Mouse (Mus musculus): ENCODE data around the gene Mfsd12.

Gene Mfsd12

DNA sequence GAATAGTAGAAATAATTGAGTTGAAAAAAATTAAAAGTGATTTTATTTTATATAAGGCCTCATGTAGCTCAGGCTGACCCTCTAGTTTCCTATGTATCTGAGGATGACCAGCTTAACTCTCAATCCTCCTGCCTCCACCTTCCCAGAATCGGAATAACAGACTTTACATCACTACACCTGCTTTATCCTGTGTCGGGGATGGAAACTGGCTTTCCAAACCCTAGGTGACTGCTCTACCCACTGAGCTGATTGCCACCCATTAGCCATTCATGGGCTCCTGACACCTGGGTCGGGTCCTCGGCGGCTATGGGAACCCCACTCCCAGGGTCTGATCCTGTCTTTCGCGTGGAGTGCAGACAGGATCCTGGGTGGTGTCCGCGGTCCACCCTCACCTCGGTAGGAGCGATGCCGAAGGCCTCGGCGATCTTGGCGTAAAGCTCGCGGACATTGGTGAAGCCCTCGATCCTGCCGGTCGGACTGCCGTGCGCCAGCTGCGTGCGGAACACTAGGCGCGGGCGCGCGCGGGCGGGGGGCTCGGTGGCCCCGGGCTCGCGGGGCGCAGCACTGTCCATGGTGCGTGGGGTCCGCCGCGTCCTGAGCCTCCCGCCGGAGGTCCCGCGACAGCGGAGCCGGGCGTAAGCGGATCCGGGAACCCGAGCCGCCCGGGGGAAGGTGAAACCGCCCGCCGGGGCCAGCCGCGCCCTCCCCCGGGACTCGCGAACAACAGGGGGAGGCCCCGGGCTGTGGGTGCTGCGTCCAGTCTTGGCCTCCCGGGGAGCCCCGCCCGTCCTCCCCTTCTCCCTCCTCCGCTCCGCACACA lies 14.4 kb upstream of the Mfsd12 start, which contains the start of gene Gipc3:
TSS of gene Gipc3 (minus strand) at position 581 of the 820 bp plus-strand sequence.
- TF ChIP-seq GATA4 (IDR thresholded peaks at IDR 0.05; ENCODE audit: insufficient replicate concordance, low read length): no peak

DNA sequence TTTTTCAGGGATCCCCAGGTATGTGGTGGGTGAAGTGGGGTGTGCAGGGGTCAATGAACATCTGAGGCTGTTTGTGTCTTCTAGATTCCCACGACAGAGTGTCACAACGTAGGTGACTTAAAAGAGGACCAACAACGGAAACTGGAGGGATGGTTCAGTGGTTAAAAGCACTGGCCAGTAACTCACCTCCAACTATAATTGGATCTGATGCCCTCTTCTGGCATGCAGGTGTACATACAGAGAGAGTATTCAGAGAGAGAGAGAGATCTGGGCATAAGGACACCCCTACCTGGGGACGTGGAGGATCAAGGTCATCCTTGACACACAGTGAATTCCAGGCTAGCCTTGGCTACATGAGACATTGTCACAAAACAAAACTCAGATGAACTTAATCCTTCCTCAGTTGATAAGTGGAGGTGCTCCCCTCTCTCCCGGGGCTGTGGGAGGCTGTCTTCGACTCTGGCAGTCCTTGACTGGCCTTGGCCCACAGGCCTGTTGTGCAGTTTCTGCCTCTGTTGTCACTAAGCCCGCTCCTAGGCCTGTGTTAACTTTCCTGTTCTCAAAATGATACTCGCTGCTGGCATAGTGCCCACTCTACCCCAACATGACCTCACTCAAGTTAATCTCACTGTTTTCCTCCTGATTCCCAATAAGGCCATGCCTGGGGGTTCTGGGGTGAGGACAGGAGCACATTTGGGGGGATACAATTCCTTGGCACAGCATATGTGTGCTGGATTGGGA lies 12.7 kb upstream of the Mfsd12 start:
- TF ChIP-seq GATA4 (IDR thresholded peaks at IDR 0.05; ENCODE audit: insufficient replicate concordance, low read length): no peak

DNA sequence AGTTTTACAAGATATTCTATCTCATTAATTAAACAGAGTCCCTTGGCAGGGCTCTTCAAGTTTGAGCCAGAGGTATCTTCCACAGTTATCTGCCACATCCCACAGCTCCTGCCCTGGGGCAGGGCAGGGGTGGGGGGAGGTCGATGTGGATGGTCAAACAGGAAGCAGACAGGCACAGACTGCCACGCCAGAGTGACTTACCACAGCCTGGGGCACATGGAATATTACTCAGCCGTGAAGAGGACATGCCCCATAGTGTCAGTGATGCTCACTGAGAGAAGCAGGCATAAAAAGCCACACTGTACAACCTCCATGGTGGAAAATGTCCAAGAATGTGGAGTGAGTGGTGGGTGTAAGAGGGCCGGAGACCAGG lies 12.1 kb upstream of the Mfsd12 start:
- TF ChIP-seq GATA4 (IDR thresholded peaks at IDR 0.05; ENCODE audit: insufficient replicate concordance, low read length): no peak

DNA sequence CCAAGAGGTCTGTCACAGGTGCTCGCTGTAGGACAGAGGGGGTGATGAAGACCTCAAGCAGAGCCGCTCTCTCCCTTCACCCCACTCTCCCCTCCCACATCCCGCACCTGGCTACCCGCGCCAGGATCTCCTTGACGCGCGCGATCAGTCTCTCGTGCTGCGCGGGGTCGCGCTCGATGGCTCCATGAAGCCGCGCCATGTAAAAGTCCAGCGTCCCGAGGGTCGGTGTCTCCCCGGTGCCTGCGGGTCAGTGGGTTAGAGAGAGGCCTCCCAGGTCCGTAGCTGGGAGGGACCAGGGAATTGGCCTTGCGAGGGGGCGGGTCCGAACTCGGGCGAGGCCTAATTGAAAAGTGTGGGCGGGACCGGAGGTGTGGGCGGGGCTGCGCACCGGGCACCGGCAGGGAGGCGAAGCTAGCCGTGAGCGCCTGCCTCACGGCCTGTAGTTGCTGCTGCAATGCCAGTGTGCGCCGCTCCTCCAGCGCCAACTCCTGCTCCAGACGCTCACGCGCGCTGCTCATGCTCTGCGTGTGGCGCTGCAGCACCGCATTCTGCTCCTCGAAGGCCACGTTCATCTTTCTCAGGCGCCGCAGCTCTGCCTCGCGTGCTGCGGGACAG lies 10.7 kb upstream of the Mfsd12 start:
- no peak for TF ChIP-seq GATA4 (IDR thresholded peaks at IDR 0.05; ENCODE audit: insufficient replicate concordance, low read length)

DNA sequence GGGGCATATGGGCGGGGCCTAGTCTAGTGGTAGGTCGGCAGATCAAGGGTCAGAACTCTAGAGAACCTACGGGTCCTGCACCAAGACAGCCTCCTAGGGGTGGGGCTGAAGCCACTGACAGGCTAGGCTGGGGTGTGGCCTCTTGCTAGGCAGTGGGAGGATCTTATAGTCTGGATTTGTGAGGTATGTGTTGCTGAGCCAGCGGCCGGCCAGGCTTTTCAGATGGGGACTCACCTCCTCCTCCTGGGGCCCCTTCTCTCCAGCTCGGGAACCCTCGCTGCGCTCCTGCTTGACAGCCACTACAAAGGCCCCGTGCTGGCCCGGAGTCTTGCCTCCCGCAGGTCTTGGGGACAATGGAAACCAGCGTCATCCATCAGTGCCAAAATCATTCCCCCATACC lies 8.1 kb upstream of the Mfsd12 start:
- TF ChIP-seq GATA4 (IDR thresholded peaks at IDR 0.05; ENCODE audit: insufficient replicate concordance, low read length): no peak

DNA sequence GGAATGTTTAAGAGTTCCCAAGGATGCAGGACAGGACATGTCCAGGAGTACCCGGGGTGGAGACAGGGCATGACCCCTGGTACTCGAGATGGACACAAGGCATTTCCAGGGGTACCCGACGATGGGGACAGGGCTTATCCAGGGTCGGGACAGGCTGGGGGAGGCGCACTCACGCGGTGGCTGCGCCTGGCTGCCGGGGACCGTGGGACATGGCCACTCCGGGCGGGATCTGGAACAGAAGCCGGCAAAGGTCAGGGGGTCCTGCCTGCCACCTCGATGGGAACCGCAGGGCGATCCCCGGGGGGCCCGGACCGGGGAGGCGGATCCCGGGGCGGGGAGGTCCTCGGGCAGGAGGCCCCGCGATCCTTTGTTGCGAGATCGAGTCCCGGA lies 7.3 kb upstream of the Mfsd12 start:
- TF ChIP-seq GATA4 (IDR thresholded peaks at IDR 0.05; ENCODE audit: insufficient replicate concordance, low read length): no peak

DNA sequence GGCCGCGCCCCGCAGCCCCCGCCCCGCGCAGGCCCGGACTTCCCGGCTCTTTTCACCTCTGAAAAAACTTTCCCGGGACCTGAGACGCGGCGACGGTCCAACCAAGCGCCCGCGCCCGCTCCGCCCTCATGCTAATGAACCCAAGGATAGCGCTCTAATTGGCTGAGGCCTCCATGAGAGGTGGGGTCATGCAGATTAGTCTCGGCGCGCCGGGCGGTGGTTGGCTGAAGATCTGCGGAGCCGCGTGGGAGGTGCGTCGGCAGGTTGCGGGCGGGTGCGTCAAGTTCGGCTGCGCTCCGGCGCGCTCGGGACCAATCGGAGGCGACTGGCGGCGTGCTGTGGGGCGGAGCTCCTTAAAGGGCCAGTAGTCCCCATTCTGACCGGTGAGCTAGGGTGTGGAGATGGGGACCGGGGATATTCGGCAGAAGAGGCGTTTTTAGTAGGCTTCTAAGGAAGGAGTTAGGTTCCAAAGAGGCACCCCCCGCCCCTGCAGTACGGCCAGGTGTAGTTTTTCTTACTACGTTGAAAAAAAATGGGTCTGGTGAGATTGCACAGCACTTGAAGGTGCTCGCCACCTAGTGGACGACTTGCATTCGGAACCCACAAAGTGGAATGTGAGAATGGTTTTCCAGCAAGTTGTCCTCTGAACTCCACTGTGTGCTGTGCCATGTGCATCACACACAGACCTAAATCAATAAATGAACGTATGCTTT lies 6.8 kb upstream of the Mfsd12 start, which contains the start of gene Hmg20b:
TSS of gene Hmg20b (minus strand) at position 130 of the 713 bp plus-strand sequence.
- peak; percentile 7; the same call in 1 of the 2 replicates for TF ChIP-seq GATA4 (IDR thresholded peaks at IDR 0.05; ENCODE audit: insufficient replicate concordance, low read length)

DNA sequence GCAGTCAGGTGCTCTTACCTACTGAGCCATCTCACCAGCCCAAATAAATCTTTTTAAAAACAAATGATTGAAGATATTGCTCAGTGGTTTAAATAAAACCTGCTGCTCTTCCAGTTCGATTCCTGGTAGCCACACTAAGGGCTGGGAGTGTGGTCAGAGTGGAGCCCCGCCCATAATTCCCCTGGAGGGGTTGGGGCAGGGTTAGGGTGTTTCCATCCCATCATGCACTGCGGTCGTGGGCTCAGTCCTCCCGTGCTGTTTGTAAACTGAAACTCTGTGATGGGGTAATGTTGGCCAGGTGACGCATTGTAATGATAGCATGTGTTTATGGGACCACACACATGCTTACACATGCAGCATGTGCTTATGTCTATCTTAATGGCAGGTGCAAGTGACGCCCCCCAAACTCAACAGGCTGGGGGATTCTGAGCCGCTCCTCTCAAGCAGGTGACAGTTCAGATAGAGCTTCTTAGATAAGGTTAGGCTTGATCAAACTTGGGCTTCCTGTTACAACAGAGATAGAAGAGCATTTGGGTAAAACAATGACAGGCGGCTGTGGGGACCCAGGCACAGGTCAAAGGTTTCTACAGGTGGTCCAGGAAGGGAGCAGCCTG lies 5.5 kb upstream of the Mfsd12 start:
- TF ChIP-seq GATA4 (IDR thresholded peaks at IDR 0.05; ENCODE audit: insufficient replicate concordance, low read length): no peak

DNA sequence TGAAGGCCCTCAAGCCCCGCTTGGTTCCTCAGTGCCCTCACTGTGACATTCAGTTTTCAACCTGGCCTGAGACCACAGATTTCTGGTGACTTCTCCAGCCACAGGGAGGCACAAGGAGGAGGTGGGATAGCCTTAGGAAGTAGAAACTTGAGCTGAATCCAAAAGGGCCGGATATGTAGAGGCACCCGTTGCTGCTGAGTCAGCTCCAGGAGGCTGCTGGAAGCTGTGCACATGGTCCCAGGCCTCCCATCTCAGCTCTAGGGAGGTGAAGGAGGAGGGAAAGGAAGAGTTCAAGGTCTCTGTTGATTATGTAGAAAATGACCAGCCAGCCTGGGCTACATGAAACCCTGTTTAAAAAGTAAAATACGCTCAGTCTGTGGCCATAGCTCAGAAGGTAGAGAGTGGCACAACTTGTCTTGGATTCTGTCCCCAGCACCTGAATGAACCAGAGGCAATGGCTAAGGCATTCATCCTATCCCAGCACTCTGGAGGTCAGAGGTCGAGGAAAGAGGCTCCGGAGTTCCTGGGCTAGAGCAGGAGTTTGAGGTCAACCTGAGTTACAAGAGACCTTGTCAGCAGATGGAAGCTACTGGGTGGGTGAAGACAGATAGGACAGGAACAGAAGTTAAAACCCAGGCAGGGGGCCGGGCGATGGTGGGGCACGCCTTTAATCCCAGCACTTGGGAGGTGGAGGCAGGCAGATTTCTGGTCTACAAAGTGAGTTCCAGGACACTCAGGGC lies 2.4 kb upstream of the Mfsd12 start:
- TF ChIP-seq GATA4 (IDR thresholded peaks at IDR 0.05; ENCODE audit: insufficient replicate concordance, low read length): no peak

DNA sequence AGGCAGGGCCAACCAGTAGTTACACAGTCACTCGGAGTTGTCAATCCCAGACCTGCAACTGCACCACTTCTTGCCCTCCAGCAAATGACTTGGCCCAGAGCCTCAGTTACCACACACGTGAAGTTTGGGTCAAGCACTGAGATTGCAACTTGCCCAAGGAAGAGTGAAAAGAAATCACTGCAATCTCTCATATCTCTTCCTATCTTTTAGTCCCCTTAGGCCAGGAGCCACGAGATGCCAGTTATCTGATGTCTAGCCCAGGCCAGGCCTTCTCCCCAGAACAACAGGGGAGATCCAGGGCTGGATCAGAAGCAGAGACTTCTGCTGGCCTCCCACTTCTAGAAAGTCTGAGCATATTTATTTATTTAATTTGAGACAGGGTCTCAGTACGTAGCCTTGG lies 1.8 kb upstream of the Mfsd12 start:
- no peak for TF ChIP-seq GATA4 (IDR thresholded peaks at IDR 0.05; ENCODE audit: insufficient replicate concordance, low read length)

DNA sequence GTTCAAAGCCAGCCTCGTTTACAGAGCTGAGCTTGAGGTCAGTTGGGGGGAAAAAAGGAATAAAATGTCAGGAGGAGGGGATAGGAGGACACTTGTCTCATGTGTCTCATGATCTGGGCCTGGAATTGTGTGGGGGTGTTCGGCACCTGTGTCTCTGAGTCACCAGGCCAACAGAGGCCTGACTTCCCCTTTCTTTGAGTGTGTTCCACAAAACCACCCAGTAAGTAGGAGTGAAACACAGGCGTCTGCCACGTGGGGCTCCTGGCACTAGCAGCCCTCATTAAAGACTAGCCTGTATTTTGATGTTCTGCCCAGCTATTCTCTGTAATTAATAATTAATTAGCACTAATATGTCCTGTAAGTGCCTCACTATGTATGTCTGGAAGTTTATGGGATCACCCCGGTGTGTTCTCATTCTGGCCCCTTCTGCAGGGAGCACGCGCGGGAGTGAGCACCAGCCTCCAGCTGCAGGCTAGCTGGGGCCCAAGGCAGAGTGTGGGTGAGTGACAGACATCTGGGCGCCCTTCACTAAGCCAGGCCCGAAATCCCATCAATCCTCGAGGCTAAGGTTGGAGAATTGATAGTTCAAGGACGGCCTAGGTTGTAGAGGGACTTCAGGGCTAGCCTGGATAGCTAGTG lies 820 bp upstream of the Mfsd12 start:
- TF ChIP-seq GATA4 (IDR thresholded peaks at IDR 0.05; ENCODE audit: insufficient replicate concordance, low read length): no peak

DNA sequence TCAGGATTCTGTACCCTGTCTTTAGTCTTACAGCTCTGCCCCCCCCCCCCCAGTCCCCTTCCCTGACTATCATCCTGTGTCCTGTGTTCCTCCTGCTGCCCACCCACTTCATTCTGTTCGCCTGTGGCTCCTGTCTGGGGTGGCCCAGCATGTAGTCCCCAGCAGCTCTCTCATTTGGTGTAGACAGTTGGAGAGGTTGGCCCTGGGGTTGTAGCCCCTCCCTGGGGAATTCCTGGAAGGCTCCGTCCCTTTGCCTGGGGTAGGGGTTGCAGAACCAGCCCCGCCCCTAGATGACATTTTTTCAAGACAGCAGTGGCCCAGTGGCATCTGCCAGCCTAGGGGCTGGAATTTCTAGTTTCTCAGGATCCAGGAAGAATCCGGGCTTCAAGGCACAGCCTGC lies 918 bp downstream of the Mfsd12 start:
- TF ChIP-seq GATA4 (IDR thresholded peaks at IDR 0.05; ENCODE audit: insufficient replicate concordance, low read length): no peak

DNA sequence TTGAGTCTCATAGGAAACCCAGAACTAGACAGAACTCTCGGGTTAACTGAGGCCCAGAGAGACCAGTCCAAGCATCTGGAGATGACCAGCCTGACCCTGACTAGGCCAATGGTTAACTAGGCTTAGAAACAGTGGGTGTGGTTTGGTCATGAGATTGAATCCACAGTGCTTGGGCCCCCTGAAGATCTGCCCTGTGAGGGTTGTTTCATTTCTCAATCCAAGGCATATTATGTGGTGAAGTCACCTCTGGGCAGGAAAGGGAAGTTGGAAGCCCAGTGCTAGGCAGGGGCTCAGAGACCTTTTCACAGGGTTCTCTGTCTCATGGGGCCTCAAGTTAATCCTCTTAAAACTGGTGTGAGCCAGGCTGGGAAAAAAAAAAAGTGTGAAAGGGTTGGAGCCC lies 1.6 kb downstream of the Mfsd12 start:
- TF ChIP-seq GATA4 (IDR thresholded peaks at IDR 0.05; ENCODE audit: insufficient replicate concordance, low read length): no peak

DNA sequence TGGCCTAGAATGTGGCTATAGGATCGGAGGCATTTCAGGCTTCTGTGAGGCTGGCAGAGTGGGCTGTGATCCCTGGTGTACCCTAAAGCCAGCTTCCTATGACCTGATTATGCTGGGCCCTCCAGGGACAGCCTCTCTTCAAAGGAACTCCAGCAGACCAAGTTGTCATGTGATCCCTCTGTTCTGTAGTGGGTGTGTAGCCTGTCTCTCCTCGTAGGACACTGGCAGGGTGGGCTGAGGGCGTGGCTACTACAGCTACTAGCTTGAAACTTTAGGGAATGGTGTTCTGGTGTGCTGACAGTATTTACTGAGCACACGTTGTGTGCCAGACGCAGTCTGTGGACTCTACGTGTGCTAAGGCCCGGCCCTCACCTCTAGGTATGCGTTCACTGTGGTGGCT lies 3.4 kb downstream of the Mfsd12 start:
- no peak for TF ChIP-seq GATA4 (IDR thresholded peaks at IDR 0.05; ENCODE audit: insufficient replicate concordance, low read length)
